Mouse (Mus musculus) heart, postnatal 10 days (tissue): ENCODE measurements around the gene Hoxc12. TPM values are rescaled to one million over a fixed set of nuclear protein-coding genes. Genes with fewer than 3 reads are reported as not detected.

Experiments
- DNase-seq, 2 experiments: peaks; one replicate each; pipeline ENCODE4 v3.0.0; 2021
- intact Hi-C: fragments of 180-260 bp; cut with DNase I; formaldehyde crosslinking; loops from one replicate; pipeline ENCODE4 v1.15.1; 2025
- total RNA-seq, 2 experiments: library from RNA; stranded (reverse); gene quantifications; 2 replicates each; pipeline ENCODE4 v1.2.3; 2021

Gene Hoxc12
- total RNA-seq, 2 experiments from 2014 or later, result not detected

- intact Hi-C loops, result no loop called here
These were observed 1.7 kb upstream of the Hoxc12 start for GRCm38 (mm10) chr15:102934897-102935296.

GRCm38 (mm10) chr15:102937036-102937666 is 594 bp downstream of the Hoxc12 start:
- intact Hi-C loops, result no loop called here
- DNase-seq, result no peak

More at GRCm38 (mm10) chr15:102934897-102935296, 1.7 kb upstream of the Hoxc12 start:
- no peak for DNase-seq

GRCm38 (mm10) chr15:102939256-102940155 is 2.9 kb downstream of the Hoxc12 start:
- no peak for DNase-seq
- intact Hi-C loops, result no loop called here

- intact Hi-C loops, result loop anchor here (1.0 kb wide), 1 partner anchor 182 kb away; no protein-coding TSS in a partner anchor
- no peak for DNase-seq
These were observed 6.3 kb downstream of the Hoxc12 start for GRCm38 (mm10) chr15:102942739-102943467.

- intact Hi-C loops, result loop anchor here (1.0 kb wide), 1 partner anchor 182 kb away; no protein-coding TSS in a partner anchor
- no peak for DNase-seq
These were observed 6.9 kb downstream of the Hoxc12 start for GRCm38 (mm10) chr15:102943468-102943813.

GRCm38 (mm10) chr15:102945185-102946077 is 8.9 kb downstream of the Hoxc12 start:
- intact Hi-C loops, result no loop called here
- DNase-seq, result no peak

- intact Hi-C loops, result no loop called here
- DNase-seq, result no peak
These were observed 10.7 kb downstream of the Hoxc12 start for GRCm38 (mm10) chr15:102947276-102947675.

- intact Hi-C loops, result no loop called here
- no peak for DNase-seq
These were observed 12.3 kb downstream of the Hoxc12 start for GRCm38 (mm10) chr15:102948842-102949241.

GRCm38 (mm10) chr15:102949696-102950095 is 13.1 kb downstream of the Hoxc12 start:
- no peak for DNase-seq
- intact Hi-C loops, result no loop called here

GRCm38 (mm10) chr15:102950877-102951276 is 14.3 kb downstream of the Hoxc12 start:
- DNase-seq, result no peak
- intact Hi-C loops, result no loop called here

- intact Hi-C loops, result no loop called here
- no peak for DNase-seq
These were observed 17.0 kb downstream of the Hoxc12 start for GRCm38 (mm10) chr15:102953561-102953960.

- intact Hi-C loops, result loop anchor here (5.0 kb wide), 1 partner anchor 192 kb away; no protein-coding TSS in a partner anchor
- DNase-seq, result no peak
These were observed 17.8 kb downstream of the Hoxc12 start, which contains the start of gene Hoxc11 for GRCm38 (mm10) chr15:102954192-102955006. Gene Hoxc11, plus strand, starts transcription at chr15:102954427.

GRCm38 (mm10) chr15:102955007-102955382 is 18.4 kb downstream of the Hoxc12 start:
- intact Hi-C loops, result loop anchor here (5.0 kb wide), 1 partner anchor 193 kb away; no protein-coding TSS in a partner anchor
- no peak for DNase-seq

GRCm38 (mm10) chr15:102955833-102956640 is 19.5 kb downstream of the Hoxc12 start:
- intact Hi-C loops, result loop anchor here (5.0 kb wide), 1 partner anchor 194 kb away; no protein-coding TSS in a partner anchor
- no peak for DNase-seq

- DNase-seq, result no peak
- intact Hi-C loops, result loop anchor here (5.0 kb wide), 1 partner anchor 195 kb away; no protein-coding TSS in a partner anchor
These were observed 20.3 kb downstream of the Hoxc12 start for GRCm38 (mm10) chr15:102956906-102957305.

- intact Hi-C loops, result loop anchor here (5.0 kb wide), 1 partner anchor 197 kb away; no protein-coding TSS in a partner anchor
- DNase-seq, result no peak
These were observed 23.2 kb downstream of the Hoxc12 start for GRCm38 (mm10) chr15:102959663-102960191.

- intact Hi-C loops, result no loop called here
- DNase-seq, result no peak
These were observed 25.2 kb downstream of the Hoxc12 start for GRCm38 (mm10) chr15:102961728-102962127.

GRCm38 (mm10) chr15:102962492-102962891 is 25.9 kb downstream of the Hoxc12 start:
- intact Hi-C loops, result no loop called here
- DNase-seq, result no peak
